Mouse (Mus musculus): Measurements from ENCODE around the gene Hrasls. TPM values are rescaled to one million over a fixed set of nuclear protein-coding genes. Genes with fewer than 3 reads are reported as not detected.

Hrasls gene
- not detected in 2 replicates for polyA plus RNA-seq (2012; rRNA removed)

GRCm38 (mm10) chr16:29209605-29210411 is at the start of gene Hrasls:
TSS of gene Hrasls (plus strand) at chr16:29209695.

Other genes with a start within 250 kb of the Hrasls start
- 0.01 TPM in 2 replicates for gene Atp13a5, start 169.0 kb downstream of the Hrasls start, polyA plus RNA-seq (2012; rRNA removed)